Mouse (Mus musculus) 3T3-L1 (cell line): ENCODE data around the gene Cyp2w1.
A peak's percentile ranks its signal among the peaks of the same experiment; 100 is the strongest.

ENCODE experiments used
- DNase-seq: peaks from one replicate; pipeline ENCODE4 v3.0.0-alpha.2; 2015; ENCODE audit warnings: low read depth, low spot score

Cyp2w1 gene

DNA sequence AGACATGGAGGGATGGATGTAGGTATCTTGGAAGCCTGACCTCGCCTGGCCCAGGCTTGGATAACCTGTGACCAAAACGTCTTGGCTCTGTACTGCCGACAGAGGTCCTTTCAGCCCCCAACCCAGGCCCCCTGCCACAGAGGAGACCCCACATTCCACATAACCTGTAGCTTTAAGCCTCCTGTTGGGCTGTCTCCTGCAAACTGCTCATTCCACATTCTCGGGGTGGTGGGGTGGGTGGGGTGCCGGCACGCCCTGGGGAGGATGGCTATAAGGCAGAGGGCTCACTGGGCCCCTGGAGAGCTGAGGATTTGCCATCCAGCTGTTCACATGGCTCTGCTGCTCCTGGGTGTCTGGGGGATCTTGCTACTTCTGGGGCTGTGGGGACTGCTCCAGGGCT, at the start of gene Cyp2w1:
Cyp2w1 (plus strand) TSS at position 301 of the 400 bp plus-strand sequence.
- no peak for DNase-seq

DNA sequence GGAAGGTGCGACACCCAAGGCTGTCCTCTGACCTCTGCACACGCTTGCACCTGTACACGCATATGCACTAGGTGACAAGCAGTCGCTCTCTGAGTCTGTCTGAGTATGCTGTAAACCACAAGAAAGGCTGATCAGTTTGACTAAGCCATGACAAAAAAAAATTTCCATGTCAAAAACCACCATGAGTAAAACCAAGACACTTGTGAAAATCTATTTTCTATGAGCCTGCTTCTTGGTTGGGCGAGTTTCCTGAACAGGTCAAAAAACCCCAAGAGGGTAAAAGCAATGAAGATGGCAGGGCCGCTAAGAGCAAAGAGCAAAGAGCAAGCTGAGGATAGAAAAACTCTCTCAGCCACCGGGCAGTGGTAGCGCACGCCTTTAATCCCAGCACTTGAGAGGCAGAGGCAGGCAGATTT, 48.8 kb upstream of the Cyp2w1 start:
- no peak for DNase-seq

DNA sequence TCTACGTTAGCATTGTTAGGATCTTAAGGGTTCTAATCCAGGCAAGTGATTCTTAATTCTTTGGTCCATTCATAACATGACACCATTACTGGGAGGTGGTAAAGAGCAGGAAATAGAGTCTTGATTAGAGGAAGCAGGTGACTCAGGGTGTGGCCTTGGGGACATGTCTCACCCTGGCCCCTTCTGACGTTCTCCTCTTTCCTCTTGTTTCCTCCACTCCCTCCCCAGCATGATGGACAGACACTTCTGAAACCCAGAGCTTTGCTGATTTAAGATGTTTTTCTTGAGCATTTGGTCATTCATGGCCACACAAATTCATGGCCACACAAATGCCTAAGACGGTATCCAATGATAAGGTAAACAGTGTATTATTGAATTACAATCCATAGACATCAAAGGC, 42.5 kb upstream of the Cyp2w1 start:
- DNase-seq = no peak

GRCm38 (mm10) chr5:139310477-139310876, 41.9 kb upstream of the Cyp2w1 start:
- DNase-seq = no peak

- DNase-seq = no peak
Observed at GRCm38 (mm10) chr5:139311822-139312221, 40.6 kb upstream of the Cyp2w1 start.

DNA sequence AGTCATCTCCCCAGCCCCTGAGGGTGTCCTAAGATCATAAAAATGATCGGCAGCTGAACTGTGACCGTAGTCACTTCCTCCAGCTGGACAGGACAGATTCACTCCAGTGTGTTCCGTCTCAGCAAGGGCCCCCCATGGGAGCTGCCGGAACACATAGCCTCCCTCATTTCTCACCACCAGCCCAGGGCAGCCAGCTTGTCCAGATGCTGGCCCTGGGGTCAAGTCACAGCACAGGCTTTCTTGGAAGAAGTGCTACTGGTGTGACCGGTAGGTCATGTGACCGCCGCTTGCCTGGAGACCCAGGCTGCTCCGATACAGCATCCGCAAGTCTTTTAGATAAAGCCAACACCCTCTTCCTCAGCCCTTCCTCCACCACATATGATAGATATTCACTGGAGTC, 38.9 kb upstream of the Cyp2w1 start:
- DNase-seq = no peak

GRCm38 (mm10) chr5:139314941-139315642, 37.3 kb upstream of the Cyp2w1 start:
- DNase-seq = peak; percentile 37

DNA sequence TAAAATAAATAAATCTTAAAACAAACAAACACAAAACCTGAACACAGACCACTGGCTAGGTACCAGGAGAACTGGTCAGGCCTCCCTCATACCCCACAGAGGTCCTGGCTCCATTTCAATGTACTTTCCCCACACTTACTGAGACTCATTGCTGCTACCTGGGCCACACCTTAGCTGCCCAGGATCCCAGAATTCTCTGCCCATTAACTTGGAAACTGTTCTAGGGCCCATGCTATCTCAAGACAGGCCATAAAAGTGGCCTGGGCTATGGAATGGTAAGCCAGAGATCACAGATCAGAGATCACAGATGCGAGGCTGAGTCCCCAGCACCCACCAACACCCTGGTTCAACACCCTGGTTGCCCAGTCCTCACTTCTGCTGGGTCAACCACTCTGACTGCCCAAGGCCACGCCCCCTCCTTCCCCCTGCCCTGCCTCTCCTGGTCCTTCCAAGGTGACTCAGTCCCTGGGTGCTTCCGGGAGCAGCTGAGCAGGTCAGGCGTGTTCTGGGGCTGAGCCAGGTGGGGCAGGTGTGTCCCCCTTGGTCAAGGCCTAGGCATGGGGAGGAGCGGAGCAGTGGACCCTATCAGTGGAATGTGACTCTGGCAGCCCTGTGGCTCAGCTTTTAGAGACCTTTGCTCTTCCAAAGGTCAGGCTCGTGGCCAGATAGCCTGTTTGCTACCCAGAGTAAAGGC, 35.3 kb upstream of the Cyp2w1 start:
- DNase-seq = no peak

DNA sequence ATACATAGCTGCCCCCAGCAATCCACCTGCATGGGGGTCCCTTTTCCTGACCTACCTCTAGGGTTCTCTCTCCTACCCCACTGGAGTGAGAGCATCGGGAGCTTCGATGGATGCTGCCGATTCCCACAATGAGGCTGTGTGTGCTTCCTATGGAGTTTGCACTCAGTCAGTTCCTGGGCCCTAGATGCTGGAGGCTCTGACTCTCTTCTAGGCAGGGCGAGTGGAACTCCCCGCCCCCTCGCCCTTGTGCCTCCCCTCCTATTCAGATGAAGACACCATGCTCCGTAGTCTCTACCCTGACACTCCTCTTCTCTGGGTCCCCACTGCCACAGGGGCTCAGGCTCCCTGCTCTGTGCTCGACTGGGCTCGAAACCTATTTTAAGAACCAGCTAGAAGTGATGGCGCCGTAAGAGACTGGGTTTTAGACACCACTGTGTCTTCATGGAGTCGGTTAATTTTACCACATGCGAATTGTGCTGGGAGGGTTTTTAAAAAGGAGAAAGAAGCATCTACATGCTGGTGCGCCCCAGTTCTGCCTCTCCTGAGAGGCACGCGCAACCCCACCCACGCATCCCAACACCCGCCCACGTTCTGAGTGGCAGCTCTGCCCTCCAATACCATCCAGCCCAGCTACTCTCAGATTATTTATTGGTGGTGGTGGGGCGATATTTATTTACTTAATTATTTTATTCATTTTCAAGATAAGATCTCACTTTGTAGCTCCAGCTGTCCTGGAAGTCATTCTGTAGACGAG, 34.5 kb upstream of the Cyp2w1 start:
- DNase-seq = no peak

DNA sequence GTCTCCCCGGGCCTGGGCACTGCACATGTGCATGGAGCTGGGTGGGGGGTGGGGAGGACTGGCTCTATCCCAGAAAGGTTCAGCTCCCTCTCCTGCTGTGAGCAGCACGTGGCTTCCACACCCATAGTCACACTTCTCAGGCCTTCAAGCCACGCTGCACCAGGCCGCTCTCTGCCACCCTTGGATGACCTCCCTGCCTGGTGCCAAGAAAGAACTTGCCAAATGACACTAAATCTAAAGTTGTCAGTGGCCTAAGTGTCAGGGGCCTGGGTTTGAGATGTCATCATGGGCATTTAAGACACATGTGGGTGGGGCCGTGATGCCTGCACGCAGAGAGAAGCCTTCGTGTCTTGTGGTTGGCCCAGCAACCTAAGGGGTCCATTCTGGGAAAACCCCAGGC, 32.0 kb upstream of the Cyp2w1 start:
- no peak for DNase-seq

GRCm38 (mm10) chr5:139321331-139321730, 31.1 kb upstream of the Cyp2w1 start:
- DNase-seq = no peak

- no peak for DNase-seq
Observed at GRCm38 (mm10) chr5:139323260-139323924, 29.0 kb upstream of the Cyp2w1 start.

DNA sequence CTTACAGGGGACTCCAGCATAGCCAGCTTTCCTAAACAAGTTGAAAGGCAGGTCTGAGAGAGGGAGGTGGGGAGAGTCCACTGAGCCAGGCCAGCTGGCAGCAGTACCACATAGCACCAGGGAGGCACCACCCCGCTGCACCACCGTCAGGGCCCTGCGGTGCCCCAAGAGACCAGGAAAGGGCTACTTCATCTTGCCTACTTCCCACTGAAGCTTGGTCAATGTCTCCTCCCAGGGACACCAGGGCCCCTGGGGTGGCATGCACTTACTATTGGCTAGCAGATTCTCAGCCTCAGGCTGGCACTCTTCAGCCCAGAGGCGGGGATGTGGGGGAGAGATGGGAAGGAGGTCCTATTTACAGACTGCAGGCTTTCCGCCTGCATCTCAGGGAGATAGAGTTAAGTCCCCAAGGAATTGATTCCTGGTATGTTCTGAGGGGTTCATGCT, 28.3 kb upstream of the Cyp2w1 start:
- no peak for DNase-seq

GRCm38 (mm10) chr5:139324691-139325394, 27.6 kb upstream of the Cyp2w1 start:
- no peak for DNase-seq

GRCm38 (mm10) chr5:139325395-139325966, 26.9 kb upstream of the Cyp2w1 start, which contains the start of gene Adap1:
Gene Adap1, minus strand, starts transcription at chr5:139325622.
- DNase-seq = no peak

- no peak for DNase-seq
Observed at GRCm38 (mm10) chr5:139326111-139326696, 26.2 kb upstream of the Cyp2w1 start.

GRCm38 (mm10) chr5:139326986-139327633, 25.3 kb upstream of the Cyp2w1 start:
- peak; percentile 42 for DNase-seq

DNA sequence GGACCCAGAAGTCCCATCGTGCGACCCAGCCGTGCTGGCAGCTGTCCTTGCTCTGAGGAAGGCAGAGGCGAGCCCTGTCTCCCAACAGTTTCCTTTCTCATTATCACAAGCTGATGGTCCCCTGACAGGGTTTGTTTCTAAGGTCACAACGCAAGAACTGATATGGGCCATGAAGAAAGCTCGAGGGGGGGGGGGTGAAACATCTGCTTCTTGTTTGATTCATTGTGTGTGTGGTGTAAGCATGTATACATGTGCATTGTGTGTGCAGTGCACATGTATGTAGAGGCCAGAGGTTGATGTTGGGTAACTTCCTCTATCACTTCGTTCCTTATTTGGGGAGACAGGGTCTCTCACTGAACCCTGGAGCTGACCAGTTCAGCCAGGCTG, 24.8 kb upstream of the Cyp2w1 start:
- no peak for DNase-seq

GRCm38 (mm10) chr5:139330766-139331165, 21.7 kb upstream of the Cyp2w1 start:
- DNase-seq = no peak

- peak; percentile 93 for DNase-seq
Observed at GRCm38 (mm10) chr5:139331742-139332141, 20.7 kb upstream of the Cyp2w1 start.
